Mouse (Mus musculus) bone marrow macrophage, adult 2 months (primary cell): ENCODE measurements around the gene Prss50.

Source experiments
- CTCF ChIP-seq: IDR thresholded peaks from 2 replicates; pipeline ENCODE4 v1.5.1; 2012; ENCODE audit warnings: low read depth, mild to moderate bottlenecking, low read length, moderate library complexity
- POLR2A ChIP-seq: IDR thresholded peaks from 2 replicates; pipeline ENCODE4 v1.6.1; 2012; ENCODE audit warnings: mild to moderate bottlenecking, low read depth, low read length, borderline replicate concordance

DNA sequence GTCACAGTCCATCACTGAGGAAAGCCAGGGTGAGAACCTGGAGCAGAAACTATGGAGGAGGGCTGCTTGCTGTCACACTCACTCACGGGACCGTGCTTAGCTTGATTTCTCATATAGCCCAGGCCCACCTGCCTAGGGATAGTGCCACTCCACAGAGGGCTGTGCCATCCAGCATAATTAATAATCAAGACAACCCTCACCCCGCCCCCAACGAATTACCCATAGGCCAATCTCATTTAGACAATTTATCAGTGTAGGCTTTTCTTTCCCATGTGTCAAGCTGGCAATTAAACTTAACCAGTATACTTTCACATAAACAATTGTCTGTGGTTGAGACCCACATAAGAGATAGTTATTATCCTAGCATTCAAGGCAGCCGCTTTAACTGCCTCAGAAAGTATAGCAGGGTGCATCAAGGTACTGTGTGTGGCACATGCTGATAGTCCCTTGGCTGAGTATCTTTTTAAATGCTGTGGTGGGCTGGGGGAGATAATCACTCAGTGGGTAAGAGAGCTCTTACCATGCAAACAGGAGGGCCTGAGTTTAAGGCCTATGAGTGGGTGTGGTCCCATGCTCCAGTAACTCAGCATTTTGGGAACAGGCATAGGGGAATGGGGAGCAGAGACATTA, 1.3 kb downstream of the Prss50 start:
- TF ChIP-seq POLR2A (no peak), CTCF (no peak)
